Mouse (Mus musculus) CD4-positive, CD25-positive, alpha-beta regulatory T cell, adult 2 months (primary cell): ENCODE data around the gene Dnmt3c.
"Not testable (repeated sequence)": the region's sequence is repeated elsewhere in the genome, so short reads cannot be mapped to it uniquely, and the experiment has no call there.

ENCODE experiments used
- DNase-seq: peaks from one replicate; pipeline ENCODE4 v3.0.0-alpha.2; 2012; ENCODE audit warnings: low read depth, low spot score

The Dnmt3c gene

GRCm38 (mm10) chr2:153717861-153718260 lies 21.4 kb downstream of the Dnmt3c start:
- DNase-seq = not testable (repeated sequence)

- no peak for DNase-seq
Observed at GRCm38 (mm10) chr2:153723098-153723497, 26.6 kb downstream of the Dnmt3c start.

- DNase-seq = no peak
Observed at GRCm38 (mm10) chr2:153724424-153724823, 28.0 kb downstream of the Dnmt3c start.

GRCm38 (mm10) chr2:153724871-153725270 lies 28.4 kb downstream of the Dnmt3c start:
- no peak for DNase-seq

- DNase-seq = no peak
Observed at GRCm38 (mm10) chr2:153725291-153725690, 28.8 kb downstream of the Dnmt3c start.

- peak; percentile 13 for DNase-seq
Observed at GRCm38 (mm10) chr2:153734033-153734432, 37.6 kb downstream of the Dnmt3c start.

GRCm38 (mm10) chr2:153740500-153741436 lies 44.3 kb downstream of the Dnmt3c start, which contains the start of gene Mapre1:
Mapre1 (plus strand) TSS chr2:153741274.
- peak; percentile 100 for DNase-seq

- no peak for DNase-seq
Observed at GRCm38 (mm10) chr2:153741437-153742065, 45.1 kb downstream of the Dnmt3c start.

GRCm38 (mm10) chr2:153747994-153748393 lies 51.5 kb downstream of the Dnmt3c start:
- no peak for DNase-seq

- no peak for DNase-seq
Observed at GRCm38 (mm10) chr2:153750363-153750762, 53.9 kb downstream of the Dnmt3c start.

- no peak for DNase-seq
Observed at GRCm38 (mm10) chr2:153762121-153762520, 65.7 kb downstream of the Dnmt3c start.

- no peak for DNase-seq
Observed at GRCm38 (mm10) chr2:153767484-153767883, 71.0 kb downstream of the Dnmt3c start.

- DNase-seq = no peak
Observed at GRCm38 (mm10) chr2:153768881-153769280, 72.4 kb downstream of the Dnmt3c start.

GRCm38 (mm10) chr2:153772950-153773349 lies 76.5 kb downstream of the Dnmt3c start:
- DNase-seq = no peak

- DNase-seq = no peak
Observed at GRCm38 (mm10) chr2:153775472-153775871, 79.0 kb downstream of the Dnmt3c start.

GRCm38 (mm10) chr2:153778638-153779362 lies 82.3 kb downstream of the Dnmt3c start:
- DNase-seq = peak; percentile 81
